Mouse (Mus musculus) CD4-positive, CD25-positive, alpha-beta regulatory T cell, adult 4 months (primary cell): Measurements from ENCODE around the gene Caprin2. TPM values are rescaled to one million over a fixed set of nuclear protein-coding genes. Genes with fewer than 3 reads are reported as not detected.
"Not testable (repeated sequence)": the region's sequence is repeated elsewhere in the genome, so short reads cannot be mapped to it uniquely, and the experiment has no call there.

ENCODE experiments used
- ATAC-seq: one replicate; pipeline ENCODE4 v1.8.0; 2017
- polyA plus RNA-seq, 2 experiments: library from polyadenylated mRNA; unstranded; fragments of 100-300 nt; shearing (Covaris generic); gene quantifications; one replicate each; pipeline ENCODE4 v1.2.1; 2017

Caprin2 gene
- 1 to 10 TPM; 4.8 to 5.8 TPM for polyA plus RNA-seq

DNA sequence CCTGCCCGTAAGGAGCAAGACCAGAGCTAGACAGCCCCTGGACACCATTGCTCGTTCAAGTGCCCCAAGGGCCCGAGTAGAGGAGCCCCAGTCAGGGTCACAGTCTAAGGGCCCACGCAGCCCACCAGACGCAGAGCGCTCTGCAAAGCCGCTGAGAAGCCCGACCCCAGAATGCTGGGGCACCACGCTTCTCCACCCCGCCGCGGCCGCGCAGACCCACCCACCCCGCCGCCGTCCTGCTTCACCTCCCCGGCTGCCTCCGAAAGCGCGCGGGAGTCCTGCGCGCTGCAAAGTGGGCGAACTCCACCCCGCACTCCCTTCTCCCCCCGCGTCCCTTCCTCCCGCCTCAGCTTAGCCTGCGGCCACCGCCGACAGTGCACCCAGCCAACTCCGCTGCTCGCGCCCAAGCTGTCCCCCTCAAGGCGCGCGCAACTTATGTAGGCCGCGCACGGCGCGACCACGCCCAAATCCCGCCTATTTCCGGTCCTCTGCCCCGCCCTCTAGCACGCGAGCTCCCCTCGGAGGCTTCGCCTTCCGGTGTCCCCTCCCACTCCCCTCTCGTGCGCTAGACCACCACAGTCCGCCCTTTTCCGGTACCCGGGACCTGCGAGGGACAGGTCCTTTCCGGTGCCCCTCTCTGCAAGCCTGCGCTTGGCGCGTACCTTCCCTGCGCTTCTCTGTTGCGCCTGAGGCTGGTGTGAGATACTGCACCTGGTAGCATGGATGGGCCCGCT, at the start of gene Caprin2:
Caprin2 (minus strand) TSS at position 465 of the 734 bp plus-strand sequence.
- peak; percentile 93 for ATAC-seq

GRCm38 (mm10) chr6:148944767-148945508, 48.9 kb upstream of the Caprin2 start:
- ATAC-seq = peak; percentile 53

DNA sequence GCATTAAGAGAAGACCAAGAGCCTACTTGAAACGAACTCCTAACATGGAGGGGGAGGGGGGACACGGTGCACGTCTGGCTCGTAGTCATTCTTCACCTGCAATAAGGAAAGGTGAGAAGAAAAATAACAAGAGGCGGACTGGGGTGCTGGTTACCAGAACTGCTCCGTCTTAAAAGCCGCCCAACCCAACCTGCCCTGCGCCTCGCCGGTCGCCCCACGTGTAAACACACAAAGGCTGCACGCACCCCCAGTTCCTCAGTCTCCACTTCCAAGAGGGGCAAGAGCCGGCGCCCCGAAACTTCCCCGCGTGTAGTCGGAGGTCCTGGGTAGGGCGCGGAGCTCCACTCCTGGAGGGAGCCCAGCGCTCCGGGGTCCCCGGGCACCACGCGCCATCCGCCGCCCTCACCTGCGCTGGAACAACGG, 48.3 kb upstream of the Caprin2 start:
- peak; percentile 3 for ATAC-seq

DNA sequence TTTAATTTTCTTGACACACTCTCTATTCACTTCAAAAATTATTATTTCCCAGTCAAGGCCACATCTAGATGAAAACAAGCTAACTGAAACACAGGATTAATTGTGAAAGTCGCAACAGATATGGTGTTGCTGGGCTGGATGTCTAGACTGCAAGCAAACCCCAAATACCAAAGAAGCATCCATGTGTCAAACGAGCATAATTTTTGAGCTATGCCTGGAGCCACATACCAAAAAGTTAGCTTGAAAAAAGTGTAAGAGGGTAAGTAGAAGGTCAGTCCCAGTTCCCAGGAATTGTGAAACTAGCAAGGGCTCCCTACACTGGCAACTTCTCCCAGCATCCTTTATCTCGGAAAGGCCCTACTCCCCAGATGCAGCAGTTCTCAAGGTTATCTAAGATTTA, 47.7 kb upstream of the Caprin2 start:
- no peak for ATAC-seq

DNA sequence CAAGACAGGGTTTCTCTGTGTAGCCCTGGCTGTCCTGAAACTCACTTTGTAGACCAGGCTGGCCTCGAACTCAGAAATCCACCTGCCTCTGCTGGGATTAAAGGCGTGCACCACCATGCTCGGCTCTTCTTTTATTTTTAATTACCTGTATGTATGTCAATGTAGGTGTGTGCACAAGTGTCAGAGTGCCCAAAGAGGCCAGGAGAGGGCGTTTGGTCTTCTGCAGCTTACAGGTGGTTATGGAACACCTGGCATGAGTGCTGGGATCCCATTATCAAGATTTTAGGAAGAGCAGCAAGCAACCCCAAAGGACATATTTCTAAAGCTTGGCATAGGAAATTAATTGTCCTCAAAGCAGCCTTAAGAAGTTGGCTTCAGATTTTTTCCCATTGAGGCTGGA, 46.4 kb upstream of the Caprin2 start:
- no peak for ATAC-seq

- ATAC-seq = no peak
These were observed 45.8 kb upstream of the Caprin2 start for GRCm38 (mm10) chr6:148941880-148942279.

DNA sequence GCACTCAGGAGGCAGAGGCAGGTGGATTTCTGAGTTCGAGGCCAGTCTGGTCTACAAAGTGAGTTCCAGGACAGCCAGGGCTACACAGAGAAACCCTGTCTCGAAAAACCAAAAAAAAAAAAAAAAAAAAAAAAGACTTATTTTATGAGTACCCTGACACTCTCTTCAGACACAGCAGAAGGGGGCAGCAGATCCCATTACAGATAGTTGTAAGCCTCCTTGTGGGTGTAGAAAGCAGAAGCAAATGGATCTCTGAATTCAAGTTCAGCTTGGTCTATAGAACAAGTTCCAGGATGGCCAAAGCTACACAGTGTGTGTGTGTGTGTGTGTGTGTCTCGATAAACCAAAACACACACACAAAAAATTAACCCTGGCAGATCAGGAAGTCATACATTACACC, 44.3 kb upstream of the Caprin2 start:
- not testable (repeated sequence) for ATAC-seq

- no peak for ATAC-seq
These were observed 41.7 kb upstream of the Caprin2 start for GRCm38 (mm10) chr6:148937693-148938092.

- no peak for ATAC-seq
These were observed 39.0 kb upstream of the Caprin2 start for GRCm38 (mm10) chr6:148934961-148935590.

- ATAC-seq = no peak
These were observed 35.2 kb upstream of the Caprin2 start for GRCm38 (mm10) chr6:148931281-148931680.

- no peak for ATAC-seq
These were observed 22.9 kb upstream of the Caprin2 start for GRCm38 (mm10) chr6:148918841-148919398.

GRCm38 (mm10) chr6:148917672-148918071, 21.6 kb upstream of the Caprin2 start:
- ATAC-seq = no peak

DNA sequence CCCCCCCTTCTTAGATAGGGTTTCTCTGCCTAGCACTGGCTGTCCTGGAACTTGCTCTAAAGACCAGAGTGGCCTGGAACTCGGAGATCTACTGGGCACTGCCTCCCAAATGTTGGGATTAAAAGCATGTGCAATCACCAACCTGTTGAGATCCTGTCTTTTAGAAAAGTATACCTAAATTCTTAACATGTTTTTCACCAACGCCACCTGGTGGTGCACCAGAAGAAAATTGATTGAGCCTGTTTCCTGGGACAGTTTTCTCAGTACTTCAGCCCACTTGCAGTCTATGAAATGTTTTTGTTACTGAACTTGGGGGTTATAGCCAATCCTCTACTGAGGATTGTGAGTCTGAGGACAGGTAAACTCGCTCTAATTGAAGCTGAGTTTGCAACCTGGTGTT, 20.8 kb upstream of the Caprin2 start:
- peak; percentile 49 for ATAC-seq

- peak; percentile 90 for ATAC-seq
These were observed 17.9 kb upstream of the Caprin2 start for GRCm38 (mm10) chr6:148913938-148914337.

- not testable (repeated sequence) for ATAC-seq
These were observed 15.9 kb upstream of the Caprin2 start for GRCm38 (mm10) chr6:148911906-148912305.

DNA sequence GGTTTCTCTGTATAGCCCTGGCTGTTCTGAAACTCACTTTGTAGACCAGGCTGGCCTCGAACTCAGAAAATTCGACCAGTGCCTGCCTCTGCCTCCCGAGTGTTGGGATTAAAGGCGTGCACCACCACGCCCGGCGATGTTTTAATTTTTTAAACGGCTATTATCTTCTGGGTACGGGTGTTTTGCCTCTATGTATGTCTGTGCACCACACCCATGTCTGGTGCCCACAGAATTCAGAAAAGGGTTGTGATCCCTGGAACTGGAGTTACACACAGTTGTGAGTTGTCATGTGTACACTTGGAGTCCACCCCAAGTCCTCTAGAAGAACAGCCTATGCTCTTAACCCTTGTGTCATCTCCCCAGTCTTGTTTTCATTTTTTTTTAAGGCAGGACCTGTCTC, 10.9 kb upstream of the Caprin2 start:
- ATAC-seq = no peak

DNA sequence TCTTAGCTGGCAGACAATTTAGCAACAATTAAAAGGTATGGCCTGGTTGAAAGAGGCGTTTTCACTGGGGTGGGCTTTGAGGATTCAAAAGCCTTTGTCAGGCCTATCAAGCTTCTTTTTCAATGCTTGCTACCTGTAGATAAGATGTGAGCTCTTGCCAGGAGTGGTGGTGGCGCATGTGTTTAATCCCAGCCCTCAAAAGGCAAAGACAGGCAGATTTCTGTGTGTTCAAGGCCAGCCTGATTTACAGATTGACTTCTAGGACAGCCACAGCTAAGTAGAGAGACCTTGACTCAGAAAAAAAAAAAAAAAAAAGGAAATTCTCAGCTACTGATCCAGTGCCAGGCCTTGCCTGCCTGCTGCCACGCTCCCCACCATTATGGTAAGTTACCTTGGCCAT, 6.7 kb upstream of the Caprin2 start:
- ATAC-seq = no peak

DNA sequence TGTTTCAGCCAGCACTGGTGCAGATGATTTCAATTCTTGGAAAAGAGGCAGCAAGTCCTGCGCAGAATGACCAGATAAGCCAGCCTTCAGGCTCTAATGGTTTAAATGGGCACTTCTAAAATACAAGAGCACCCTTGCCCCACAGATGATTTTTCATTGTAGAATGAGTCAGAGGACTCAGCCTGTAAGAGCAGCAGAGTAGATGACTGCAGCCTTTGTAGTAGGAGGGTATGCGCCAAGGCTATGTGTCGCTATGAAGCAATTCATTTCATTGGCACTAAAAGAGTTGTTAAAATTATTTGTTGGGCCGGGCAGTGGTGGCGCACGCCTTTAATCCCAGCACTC, 442 bp upstream of the Caprin2 start:
- peak; percentile 16 for ATAC-seq

GRCm38 (mm10) chr6:148894888-148895772, 907 bp downstream of the Caprin2 start:
- peak; percentile 1 for ATAC-seq

DNA sequence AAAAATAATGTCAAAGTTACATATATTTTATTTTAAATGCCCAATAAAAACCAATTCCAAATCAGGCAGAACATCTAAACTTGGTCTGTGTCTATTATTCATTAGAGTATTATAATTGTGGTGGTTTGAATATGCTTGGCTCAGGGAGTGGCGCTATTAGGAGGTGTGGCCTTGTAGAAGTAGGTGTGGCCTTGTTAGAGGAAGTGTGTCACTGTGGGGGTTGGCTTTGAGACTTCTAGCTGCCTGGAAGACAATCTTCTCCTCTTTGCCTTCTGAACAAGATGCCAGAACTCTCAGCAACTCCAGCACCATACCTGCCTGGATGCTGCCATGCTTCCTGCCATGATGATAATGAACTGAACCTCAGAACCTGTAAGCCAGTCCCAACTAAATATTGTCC, 22.1 kb downstream of the Caprin2 start:
- ATAC-seq = no peak

DNA sequence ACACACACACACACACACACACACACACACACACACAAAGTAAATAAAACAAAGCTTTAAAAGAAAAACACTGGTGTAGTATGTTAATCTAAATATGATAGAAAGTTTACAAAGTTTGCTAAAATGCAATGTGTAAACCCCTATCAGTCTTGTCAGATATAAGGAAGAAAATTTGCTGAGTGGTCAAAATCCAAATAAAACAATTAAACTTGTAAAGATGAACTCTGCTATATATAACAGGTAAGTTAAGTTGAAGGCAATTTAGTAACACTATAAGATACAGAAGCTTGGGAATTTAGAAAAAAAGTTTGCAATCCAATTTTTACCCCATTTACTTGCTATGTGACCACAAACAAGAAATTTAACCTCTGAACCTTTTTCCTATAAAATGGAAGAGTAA, 50.4 kb downstream of the Caprin2 start:
- ATAC-seq = no peak

DNA sequence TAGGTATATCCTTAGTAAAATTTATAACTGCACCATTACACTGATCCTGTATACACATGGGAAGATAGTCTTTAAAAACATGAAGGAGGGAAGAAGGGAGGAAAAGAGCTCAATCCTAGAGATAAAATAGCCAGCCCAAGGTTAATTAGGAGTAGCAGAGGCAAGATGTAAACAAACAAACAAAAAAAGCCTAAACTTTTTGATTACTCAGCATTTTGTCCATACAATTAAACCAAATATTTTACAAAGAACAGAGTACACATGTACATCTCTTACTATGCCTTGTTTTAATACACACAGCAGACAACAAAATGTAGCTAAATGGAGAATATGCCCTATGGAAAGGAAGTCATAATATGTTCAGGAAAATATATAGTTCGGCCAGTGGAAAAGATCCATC, 54.3 kb downstream of the Caprin2 start:
- ATAC-seq = no peak
